Mouse (Mus musculus): Measurements from ENCODE around the gene Fanci.

The Fanci gene

DNA sequence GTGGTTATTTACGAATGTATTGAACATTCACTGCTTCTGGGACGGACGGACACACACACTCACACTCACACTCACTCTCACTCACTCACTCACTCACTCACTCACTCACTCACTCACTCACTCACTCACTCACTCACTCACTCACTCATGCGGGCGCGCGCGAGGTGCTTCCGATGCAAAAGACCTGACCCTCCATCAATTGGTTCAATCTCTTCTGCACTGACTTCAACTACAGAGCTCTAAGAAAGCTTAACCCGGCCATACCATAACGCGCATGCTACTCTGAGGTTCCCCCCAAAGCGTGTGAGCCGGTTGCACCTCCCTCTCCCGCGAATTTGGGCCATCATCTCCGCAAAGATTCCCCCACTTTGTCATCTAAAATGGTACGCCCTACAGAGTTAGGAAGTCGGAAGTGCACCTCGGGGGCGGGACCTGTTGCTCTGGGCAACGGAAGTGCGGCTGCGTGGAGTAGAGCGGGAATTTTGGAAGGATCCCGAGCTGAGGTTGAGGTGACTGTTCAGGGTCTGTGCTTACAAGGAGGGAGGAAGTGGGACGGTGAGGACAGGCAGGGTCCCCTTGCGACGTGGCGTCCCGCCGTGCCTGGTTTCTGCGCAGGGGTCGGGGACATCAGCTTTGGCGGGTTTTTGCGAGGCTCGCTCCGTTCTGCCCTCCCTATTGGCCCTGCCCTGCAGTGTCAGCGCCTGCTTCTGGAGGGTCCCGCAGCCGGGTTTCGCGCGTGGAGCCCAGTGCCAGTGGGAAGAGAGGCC, at the start of gene Fanci:
Fanci (plus strand) TSS at position 47 of the 767 bp plus-strand sequence.
- DNase-seq (ENCODE audit: low read depth, low spot score) = peak; percentile 96

DNA sequence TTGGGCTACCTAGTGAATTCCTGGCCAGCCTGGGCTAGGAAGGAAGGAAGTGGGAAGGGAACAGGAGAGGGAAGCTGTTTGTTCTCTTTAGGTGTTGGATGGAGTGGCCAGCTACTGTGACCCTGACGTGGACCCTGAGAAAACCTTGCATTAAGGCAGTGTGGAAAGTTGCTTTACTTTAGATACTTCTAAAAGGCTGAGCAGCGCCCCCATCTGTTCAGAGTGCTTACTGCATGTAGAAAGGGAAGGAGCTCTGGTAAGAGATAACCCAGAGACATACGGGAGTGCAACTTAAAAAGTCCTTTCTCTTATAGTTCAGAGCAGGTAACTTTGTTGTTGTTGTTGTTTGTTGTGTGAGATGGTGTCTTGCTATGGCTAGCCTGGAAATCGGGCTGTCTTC, 45.8 kb upstream of the Fanci start:
- DNase-seq (ENCODE audit: low read depth, low spot score) = peak; percentile 78

DNA sequence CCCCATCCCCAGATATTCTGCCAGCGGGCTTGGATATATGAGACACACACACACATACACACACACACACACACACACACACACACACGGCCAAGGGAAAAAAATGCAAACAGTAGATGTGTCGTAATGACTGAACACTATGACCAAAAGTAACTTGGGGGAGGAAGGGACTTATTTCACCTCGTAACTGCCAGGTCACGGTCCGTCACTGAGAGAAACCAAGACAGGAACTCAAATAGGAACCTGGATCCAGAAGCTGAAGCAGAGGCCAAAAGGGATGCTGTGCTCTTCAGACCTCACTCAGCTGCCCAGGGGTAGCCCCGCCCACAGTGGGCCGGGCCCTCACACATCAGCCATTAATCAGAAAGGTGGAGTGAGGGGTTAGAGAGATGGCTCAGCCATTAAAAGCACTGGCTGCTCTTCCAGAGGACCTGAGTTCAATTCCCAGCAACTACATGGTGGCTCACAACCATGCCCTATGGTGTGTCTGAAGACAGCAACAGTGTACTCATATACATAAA, 45.1 kb upstream of the Fanci start:
- DNase-seq (ENCODE audit: low read depth, low spot score) = no peak

DNA sequence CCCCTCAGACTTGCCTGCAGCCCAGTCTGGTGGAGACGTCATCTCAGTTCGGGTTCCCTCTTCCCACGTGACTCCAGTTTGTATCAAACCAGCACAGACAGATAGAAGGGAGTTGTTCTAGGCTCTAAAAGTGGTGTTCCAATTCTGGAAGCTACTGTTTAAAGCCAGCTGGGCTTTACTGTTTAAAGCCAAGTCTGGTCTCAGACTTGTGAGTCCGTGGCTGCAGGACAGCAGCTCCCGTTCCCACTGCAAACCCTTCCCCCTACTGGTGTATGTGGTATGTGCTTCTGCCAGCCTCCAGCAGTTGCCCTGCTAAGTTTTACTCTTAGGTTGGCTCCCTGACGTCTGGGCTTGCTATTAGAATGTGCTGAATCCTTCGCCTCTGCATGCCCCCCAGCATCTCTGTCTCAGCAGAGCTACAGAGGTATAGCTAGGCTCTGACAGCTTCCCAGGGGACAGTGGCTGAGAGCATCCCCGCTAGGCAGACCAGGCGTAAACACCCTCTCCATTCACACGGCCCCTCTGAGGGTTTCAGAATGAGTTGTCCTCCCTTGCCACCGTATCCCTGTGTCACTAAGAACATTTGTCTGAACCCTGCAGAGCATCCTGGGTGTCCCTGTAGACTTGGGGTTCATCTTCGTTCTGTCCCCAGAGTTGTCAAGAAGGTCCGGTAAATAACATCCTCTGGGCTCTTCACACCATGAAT, 44.5 kb upstream of the Fanci start:
- DNase-seq (ENCODE audit: low read depth, low spot score) = peak; percentile 74

DNA sequence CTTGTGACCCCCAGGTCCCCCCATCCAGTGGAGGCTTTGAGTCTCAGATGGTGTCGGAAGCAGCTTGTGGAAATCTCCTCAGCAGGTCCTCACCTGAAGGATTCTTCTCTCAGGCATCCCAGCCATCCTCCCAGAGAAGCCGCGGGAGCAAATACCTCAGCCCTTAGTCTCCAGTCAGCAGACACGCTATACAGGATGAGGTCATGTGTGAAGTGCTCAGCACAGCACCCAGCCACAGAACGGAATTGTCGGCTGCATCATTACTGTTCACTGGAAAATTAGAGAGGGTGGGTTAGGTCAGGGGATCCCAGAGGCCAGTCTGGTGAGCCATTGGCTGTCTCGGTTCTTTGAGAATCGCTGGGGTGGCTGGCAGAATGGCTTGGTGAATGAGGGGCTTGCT, 42.9 kb upstream of the Fanci start:
- DNase-seq (ENCODE audit: low read depth, low spot score) = no peak

DNA sequence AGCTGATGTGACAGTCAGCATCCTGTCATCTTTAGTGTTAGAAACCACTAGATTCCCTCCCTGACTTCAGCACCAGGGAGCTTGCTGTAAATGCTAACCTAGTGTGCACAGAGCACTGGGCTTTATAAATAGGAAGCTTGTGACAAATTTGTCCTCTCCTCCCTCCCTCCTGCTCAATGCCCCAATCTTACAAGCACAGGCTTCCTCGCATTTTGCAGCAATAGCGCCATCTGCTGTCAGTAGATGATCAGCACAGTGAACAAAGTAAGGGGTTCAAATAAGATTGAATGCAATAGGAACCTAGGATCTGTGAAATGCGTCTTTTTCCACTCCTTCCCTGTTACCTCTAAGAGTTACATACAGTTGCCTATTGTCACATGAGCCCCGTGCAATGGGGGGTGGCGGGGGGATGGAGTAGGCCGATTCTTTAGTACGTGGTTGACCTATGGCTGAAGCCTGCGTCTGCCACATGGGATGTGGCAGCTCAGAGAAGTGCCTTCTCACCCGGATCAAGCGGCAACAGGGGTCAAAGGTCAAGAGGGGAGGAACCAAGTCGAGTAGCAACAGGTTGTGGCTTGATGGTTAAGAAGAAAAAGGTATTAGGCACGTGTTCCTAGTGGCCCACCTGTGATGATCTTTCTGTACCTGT, 41.9 kb upstream of the Fanci start:
- peak; percentile 97 for DNase-seq (ENCODE audit: low read depth, low spot score)

DNA sequence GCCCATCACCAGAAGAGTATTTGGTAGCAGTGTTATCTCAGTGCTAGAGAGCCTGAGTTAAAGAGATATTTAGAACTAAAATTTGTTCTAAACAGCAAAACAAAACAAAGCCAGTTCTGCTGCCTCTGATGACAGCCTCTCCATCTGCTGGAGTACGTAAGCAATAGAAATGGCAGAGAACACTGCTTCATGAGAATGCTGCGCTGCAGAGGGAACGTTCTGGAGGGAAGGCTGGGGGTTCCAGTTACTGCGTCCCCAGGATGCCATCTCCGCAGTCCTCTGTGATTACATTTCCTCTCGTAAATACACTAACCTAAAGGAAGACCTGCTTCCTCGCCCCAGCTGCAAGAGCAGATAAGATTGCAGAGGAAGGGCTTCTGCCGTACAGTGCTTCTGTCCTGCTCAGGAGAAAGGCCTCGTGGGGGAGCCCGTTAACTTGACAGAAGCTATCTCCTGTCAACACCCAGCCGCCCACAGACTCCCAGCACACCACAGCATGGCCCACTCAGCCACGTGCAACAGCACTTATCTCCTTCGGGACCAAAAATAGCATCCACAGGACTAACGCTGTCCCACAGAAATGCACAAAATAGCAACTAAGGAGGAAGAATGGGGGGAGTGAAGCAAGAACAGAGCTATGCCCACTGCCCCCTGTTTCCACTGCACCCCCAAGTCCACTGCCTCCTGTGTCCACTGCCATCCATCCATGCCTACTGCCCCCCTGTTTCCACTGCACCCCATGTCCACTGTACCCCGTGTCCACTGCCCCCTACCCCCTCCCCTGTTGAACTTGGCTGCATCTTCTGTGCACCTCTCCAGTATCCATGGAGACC, 33.2 kb upstream of the Fanci start:
- peak; percentile 95 for DNase-seq (ENCODE audit: low read depth, low spot score)

DNA sequence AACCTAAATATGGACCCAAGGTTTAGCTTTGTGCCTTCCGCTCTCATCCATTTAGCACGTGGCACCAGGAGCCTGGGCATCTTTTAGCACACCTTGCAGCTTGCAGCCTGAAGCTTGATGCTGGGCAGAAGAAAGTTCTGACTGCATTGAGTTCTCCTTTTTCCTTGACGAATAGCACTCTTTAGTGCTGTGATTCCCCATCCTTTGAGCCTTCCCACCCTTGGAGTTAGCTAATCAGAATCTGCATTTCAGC, 32.6 kb upstream of the Fanci start:
- peak; percentile 67 for DNase-seq (ENCODE audit: low read depth, low spot score)

DNA sequence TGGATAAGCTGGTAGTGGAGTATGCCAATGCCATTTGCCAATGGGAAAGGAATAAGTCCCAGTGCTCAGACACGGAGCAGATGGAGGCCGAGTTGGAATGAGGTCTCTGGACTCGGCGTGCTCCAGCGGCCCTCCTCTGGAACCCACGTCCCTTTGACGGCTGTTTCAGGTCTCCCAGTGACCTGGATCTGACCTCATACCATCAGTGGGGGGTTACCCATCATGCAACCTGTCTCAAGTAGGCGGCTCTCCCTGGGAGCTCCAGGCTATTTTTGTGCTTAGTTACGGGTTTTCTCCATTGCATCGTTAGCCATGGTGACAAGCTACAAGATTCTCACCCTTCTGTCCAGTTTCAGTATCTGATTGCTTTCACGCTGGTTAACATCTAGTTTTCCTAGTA, 31.7 kb upstream of the Fanci start:
- DNase-seq (ENCODE audit: low read depth, low spot score) = peak; percentile 66

DNA sequence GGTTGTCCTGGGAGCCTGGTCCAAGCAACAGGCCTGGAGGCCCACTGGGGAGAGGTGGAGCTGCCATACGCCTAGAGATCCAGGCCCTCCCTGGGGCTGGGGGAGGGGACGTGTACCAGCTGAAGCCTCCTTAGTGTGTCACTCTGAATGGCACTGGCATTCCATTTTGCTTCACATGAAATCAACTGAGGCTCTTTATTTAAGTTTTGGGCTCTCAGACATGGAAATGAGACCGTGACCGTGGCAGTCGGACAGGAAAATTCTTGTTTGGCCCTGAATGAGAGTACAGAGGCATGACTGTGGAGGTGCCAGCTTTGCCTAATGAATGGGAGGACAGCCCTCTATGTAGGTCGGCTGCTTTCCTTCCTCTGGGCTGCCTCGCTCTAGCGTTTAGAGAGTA, 29.5 kb upstream of the Fanci start:
- DNase-seq (ENCODE audit: low read depth, low spot score) = peak; percentile 78

DNA sequence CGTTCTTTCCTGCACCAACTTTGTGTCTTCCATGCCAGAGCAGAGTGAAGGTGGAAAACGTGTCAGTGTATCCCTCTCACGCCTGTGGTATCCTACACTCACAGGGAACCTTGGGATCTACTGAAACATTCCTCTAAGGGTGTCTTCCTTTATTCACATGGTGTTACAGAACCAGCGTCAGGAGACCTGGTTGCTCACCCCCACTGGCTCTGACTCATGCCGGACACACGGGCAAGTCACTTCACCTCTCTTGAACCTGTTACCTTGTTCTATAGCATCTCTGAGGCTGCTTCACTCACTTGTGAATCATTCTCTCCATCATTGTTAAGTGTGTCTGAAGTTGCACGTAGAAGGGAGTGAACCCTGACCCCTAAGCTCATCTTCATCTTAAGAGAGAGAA, 28.9 kb upstream of the Fanci start:
- peak; percentile 35 for DNase-seq (ENCODE audit: low read depth, low spot score)

DNA sequence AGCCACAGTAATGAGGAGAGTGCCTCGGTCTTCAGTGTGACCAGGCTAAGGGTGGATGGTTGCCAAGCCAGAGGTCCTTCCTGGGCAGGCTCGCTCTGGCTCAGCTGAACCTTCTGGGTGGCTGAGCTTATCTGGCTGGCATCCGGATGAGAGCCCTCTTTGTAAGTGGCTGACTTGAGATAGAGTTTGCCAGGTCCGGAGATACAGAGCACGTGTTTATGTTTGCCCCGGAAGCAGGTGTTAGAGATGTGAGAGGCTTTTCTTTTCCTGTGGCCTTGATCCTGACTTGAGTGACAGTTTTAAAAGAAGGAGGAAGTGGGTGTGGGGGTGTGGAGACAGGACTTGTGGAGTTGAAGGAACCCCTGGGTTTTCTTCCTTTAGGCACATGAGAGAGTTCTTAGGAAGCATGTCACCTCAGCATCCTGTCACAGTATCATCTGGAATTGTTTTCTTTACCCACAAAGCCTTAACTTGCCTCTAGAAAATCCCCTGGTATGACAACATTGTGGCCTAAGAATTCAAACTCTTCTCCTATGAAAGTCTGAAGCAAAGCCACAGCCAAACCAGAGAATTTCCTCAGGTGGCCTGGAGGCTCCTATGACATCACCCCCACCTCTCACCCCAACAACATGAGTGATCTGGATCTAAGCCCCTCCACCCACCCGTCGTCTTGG, 28.2 kb upstream of the Fanci start:
- DNase-seq (ENCODE audit: low read depth, low spot score) = peak; percentile 75

DNA sequence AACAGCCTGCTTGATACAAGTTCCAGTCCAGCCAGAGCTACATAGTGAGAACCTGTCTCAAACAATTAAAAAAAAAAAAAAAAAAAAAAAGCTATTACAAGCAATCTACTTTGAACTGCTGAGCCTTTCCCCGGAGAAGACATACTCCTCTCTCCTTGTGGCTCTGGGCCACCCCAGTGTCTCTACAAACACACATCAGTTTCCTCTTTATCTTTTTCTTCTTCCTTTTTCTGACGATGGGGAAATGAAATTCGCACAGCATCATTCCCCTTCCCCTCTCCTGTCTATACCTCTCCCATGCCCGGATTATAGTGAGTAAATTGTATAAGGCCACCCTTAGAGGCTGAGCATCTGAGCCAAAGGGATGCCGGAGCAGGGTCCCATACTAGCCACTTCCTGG, 23.1 kb upstream of the Fanci start:
- no peak for DNase-seq (ENCODE audit: low read depth, low spot score)

DNA sequence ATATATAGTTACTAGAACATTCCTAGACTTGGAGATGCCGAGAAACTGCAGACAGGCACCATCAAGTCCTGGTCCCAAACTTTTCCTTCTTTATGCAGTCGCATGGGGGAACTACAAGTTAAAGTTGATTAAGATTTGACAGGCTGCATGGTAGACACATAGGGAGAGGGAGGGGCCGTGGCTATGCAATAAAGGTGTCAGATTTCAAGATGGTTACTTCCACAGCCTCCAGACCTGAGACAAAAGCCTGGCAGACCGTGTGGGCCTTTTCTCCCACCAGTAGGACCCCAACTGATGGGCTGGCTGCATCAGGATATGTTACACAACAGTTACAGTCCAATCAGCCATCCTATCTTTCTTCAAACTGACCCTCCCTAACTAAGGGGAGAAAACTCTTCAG, 22.3 kb upstream of the Fanci start:
- DNase-seq (ENCODE audit: low read depth, low spot score) = no peak

DNA sequence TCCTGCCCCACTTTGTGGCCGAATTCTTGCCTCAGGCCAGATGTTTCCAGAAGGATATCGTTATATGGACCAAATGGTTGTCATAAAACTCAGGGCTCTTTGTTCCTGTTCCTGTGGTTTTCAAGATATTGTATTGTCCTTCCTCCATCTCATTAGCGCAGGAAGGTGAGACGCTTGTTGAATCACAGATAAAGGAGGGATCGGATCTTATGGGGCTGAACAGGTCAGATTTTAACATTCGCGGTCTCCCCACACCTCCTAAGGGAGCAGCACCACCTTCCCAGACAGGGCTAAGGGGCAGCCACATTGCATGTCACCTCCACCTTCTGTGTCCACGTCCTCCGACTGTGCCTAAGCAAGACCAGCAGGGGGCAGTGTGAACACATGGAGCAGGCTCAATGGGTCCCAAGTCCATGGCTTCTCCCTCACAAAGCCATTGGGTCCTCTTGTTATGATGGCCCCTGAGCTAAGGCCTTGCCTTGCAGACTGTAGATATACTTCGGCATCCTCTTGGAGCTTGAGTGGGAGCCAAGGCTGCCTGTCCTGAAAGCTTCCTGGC, 20.3 kb upstream of the Fanci start:
- DNase-seq (ENCODE audit: low read depth, low spot score) = peak; percentile 84

DNA sequence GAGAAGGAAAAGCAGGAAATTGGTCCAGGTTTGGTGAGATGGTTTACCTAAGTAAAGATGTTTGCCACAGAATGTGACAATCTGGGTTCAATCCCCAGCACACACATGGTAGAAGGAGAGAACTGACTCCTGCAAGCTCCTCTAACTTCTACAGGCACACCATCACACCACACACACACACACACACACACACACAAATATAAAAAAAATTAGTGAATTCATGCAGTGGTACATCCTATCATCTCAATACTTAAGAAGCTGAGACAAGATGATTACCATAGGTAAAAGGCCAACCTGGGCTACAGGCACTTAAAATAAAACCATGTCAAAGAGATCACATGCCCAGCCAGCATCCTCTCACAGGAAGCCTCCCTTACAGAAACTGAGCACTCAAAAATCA, 17.7 kb upstream of the Fanci start:
- DNase-seq (ENCODE audit: low read depth, low spot score) = no peak

DNA sequence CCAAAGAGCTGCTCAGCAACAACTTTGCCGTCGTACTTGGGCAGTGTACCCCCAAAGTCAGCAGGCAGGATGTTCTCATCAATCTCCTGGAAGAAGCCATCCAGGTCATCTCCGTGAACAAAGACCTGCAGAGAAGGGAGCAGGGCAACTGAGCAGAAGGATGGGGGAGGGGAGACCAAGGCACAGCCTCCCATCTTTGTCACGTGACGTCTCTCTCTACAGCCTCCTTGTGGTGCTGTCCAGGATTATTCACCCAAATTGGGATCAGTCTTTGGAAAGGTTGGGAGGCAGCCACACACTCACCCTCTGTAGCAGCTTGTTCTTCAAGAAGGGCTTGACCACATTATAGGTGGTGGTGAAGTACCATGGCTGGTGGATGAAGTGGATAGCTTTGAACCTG, 16.1 kb upstream of the Fanci start:
- DNase-seq (ENCODE audit: low read depth, low spot score) = no peak

DNA sequence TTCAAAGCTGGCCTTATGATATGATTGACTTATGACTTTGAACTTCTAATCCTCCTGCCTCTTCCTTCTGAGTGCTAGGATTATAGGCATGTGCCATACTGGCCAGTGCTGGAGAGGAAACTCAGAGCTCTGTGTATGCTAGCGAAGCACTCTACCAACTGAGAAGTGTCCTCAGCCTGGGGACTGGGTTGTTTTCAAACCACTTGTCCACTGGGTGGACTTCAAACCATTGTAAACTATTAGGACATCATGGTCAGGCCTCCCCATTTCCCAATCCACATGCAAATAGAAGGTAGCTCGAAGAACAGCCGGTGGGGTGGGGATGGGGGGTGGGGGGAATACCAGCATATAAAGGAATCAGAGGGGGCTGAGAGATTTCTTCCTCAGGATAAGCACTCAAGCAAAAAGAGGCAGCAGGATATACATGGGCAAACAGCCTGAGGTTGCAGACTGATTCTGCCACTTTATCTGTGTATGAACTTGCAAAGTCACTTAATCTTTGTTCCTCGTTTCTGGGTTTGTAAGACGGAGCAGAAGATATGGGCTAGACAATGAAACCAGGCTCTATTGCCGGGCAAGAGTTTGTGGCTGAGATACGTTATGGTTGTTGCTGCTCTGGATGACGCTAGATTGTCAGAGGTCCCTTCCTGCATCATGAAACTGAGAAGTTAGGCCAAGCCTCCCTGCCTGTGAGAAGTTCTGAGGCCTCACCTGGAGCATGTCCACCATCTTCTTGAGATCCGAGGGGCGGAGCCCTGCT, 15.0 kb upstream of the Fanci start:
- no peak for DNase-seq (ENCODE audit: low read depth, low spot score)

DNA sequence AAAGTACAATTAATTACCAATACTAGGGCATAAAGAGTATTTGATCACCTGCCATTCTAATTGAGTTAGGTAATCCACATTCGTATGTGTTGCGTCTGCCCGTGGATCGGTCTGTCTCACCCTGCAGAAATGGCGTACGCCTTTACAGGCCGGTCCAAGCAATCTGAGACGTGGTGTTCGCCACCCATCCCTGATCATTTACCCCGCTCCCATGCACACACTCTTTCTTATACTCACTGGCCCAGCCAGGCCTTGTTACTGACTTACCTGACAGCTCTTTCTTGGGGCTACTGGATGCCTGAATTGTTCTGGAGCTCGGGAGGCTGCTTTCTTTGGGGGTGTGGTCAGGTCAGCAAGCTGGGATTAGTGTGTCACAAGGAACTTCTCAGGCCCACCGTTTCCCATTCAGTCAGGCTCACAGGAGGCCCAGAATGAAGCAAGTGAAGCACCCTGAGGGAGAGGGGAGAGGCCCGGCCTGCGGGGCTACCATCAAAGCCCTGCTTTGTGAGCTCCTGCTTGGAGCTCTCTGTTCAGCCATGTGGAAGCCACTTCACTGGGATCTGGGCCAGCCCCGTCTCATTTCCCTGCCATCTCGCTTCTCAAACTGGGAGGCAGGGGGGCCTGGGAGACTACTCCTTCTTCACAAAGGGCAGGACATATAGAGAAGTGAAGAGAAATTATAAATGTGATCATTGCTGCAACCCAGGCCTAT, 5.2 kb upstream of the Fanci start, which contains the start of gene Rlbp1:
Rlbp1 (minus strand) TSS at position 627 of the 712 bp plus-strand sequence.
- peak; percentile 34 for DNase-seq (ENCODE audit: low read depth, low spot score)

DNA sequence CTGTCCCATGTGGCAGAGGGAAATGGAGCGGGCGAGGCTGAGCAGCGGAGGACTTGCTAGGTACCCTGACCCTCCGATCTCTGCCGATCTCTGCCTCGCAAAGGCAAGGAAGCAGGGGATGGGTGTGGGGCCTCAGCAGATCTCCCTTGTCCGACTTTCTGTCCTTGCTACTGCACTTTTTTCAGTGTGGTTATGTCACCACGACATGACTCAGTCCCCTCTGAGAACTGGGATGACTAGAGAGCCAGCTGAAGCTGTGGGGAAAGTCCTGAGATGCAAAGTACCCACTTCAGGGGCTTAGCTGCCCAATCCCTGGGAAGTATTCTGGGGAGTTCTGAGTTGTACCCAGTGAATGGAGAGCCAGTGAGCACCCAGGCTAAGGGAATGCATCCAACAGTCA, 4.6 kb upstream of the Fanci start:
- no peak for DNase-seq (ENCODE audit: low read depth, low spot score)
